Mouse (Mus musculus): ENCODE data around the gene Nrbp1.

The Nrbp1 gene

GRCm38 (mm10) chr5:31257616-31258015 lies 17.0 kb downstream of the Nrbp1 start:
- no peak for DNase-seq (ENCODE audit: extremely low spot score, low read depth, low spot score)

GRCm38 (mm10) chr5:31266101-31266500 lies 25.4 kb downstream of the Nrbp1 start:
- DNase-seq (ENCODE audit: extremely low spot score, low read depth, low spot score): no peak

- DNase-seq (ENCODE audit: extremely low spot score, low read depth, low spot score): no peak
Measured at GRCm38 (mm10) chr5:31267686-31268085, 27.0 kb downstream of the Nrbp1 start.

GRCm38 (mm10) chr5:31273018-31273417 lies 32.4 kb downstream of the Nrbp1 start:
- DNase-seq (ENCODE audit: extremely low spot score, low read depth, low spot score): no peak

- no peak for DNase-seq (ENCODE audit: extremely low spot score, low read depth, low spot score)
Measured at GRCm38 (mm10) chr5:31279245-31279988, 38.8 kb downstream of the Nrbp1 start.

- no peak for DNase-seq (ENCODE audit: extremely low spot score, low read depth, low spot score)
Measured at GRCm38 (mm10) chr5:31288225-31288624, 47.6 kb downstream of the Nrbp1 start.

GRCm38 (mm10) chr5:31288655-31289054 lies 48.0 kb downstream of the Nrbp1 start:
- DNase-seq (ENCODE audit: extremely low spot score, low read depth, low spot score): no peak

- no peak for DNase-seq (ENCODE audit: extremely low spot score, low read depth, low spot score)
Measured at GRCm38 (mm10) chr5:31289626-31290230, 49.1 kb downstream of the Nrbp1 start.

GRCm38 (mm10) chr5:31290521-31291360 lies 50.1 kb downstream of the Nrbp1 start, which contains the start of gene Ift172:
Gene Ift172, minus strand, starts transcription at chr5:31291116.
- peak; percentile 99 for DNase-seq (ENCODE audit: extremely low spot score, low read depth, low spot score)

- DNase-seq (ENCODE audit: extremely low spot score, low read depth, low spot score): no peak
Measured at GRCm38 (mm10) chr5:31291361-31291688, 50.7 kb downstream of the Nrbp1 start.

GRCm38 (mm10) chr5:31294964-31295605 lies 54.4 kb downstream of the Nrbp1 start:
- no peak for DNase-seq (ENCODE audit: extremely low spot score, low read depth, low spot score)

- DNase-seq (ENCODE audit: extremely low spot score, low read depth, low spot score): peak; percentile 5
Measured at GRCm38 (mm10) chr5:31295606-31296141, 55.0 kb downstream of the Nrbp1 start, which contains the start of gene Fndc4. Gene Fndc4, minus strand, starts transcription at chr5:31296080.

GRCm38 (mm10) chr5:31297047-31297757 lies 56.5 kb downstream of the Nrbp1 start, which contains the start of gene Gckr:
Gene Gckr, plus strand, starts transcription at chr5:31297443.
- no peak for DNase-seq (ENCODE audit: extremely low spot score, low read depth, low spot score)

- DNase-seq (ENCODE audit: extremely low spot score, low read depth, low spot score): no peak
Measured at GRCm38 (mm10) chr5:31297981-31298380, 57.3 kb downstream of the Nrbp1 start.

- DNase-seq (ENCODE audit: extremely low spot score, low read depth, low spot score): no peak
Measured at GRCm38 (mm10) chr5:31298486-31298885, 57.8 kb downstream of the Nrbp1 start.

All from hindlimb bud, embryonic 11.5 days (tissue).